Mouse (Mus musculus) E14TG2a.4 (cell line): ENCODE measurements around the gene Zfhx3.

Experiments
- CTCF ChIP-seq: conservative IDR thresholded peaks from 2 replicates; pipeline ENCODE4 v1.5.1; 2014; ENCODE audit warnings: low read length
- NANOG ChIP-seq: IDR thresholded peaks from 2 replicates; pipeline ENCODE4 v1.6.1; 2014; ENCODE audit warnings: borderline replicate concordance, low read length, mixed read lengths

GRCm38 (mm10) chr8:108827428-108827827 is 885.0 kb downstream of the Zfhx3 start:
- no peak for TF ChIP-seq CTCF
- TF ChIP-seq NANOG = no peak
